Mouse (Mus musculus) brain, embryonic 14.5 days (tissue): Measurements from ENCODE around the gene Wnk4.

Experiments used
- CTCF ChIP-seq: fragments of 200-500 bp; IDR thresholded peaks from 2 replicates; pipeline ENCODE4 v1.5.1; 2012; ENCODE audit warnings: inconsistent platforms, mild to moderate bottlenecking, moderate library complexity, borderline replicate concordance; ENCODE audit not compliant: insufficient read depth, insufficient read length; ENCODE audit errors: extremely low read depth
- POLR2A ChIP-seq: fragments of 200-500 bp; IDR thresholded peaks from 2 replicates; pipeline ENCODE4 v1.6.1; 2012; ENCODE audit warnings: mild to moderate bottlenecking, inconsistent platforms, borderline replicate concordance; ENCODE audit not compliant: poor library complexity, insufficient read depth, insufficient read length, severe bottlenecking; ENCODE audit errors: extremely low read depth

DNA sequence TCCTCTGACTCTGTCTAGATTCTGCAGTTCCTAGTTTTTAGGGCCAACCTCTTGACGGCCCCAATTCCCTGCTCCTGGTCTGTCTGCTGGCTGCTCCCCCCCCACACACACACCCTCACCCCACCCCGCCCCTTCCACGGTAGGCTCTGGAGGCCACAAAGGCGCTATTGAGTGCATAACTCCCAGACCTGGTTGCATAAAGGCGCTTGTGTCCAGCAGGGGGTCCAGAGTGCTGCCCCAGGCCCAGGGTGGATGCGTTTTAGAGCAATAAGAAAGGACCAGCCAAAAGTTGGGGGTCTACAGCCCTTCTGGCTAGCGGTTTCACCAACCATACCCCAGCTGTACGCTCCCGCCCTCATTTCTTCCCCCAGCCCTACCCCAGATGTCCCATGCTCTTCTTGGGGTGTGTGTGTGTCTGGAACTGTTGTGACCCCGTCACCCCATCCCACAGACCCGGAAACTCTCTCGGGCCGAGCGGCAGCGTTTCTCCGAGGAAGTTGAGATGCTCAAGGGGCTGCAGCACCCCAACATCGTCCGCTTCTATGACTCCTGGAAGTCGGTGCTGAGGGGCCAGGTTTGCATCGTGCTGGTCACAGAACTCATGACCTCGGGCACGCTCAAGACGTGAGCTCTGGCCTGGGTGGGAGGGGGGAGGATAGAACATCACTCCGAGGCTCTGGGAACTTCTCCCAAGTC, 2.1 kb downstream of the Wnk4 start:
- TF ChIP-seq CTCF: no peak
- TF ChIP-seq POLR2A: no peak
